Mouse (Mus musculus): Measurements from ENCODE around the gene Fam83b. TPM values are rescaled to one million over a fixed set of nuclear protein-coding genes. Genes with fewer than 3 reads are reported as not detected.

Fam83b gene
- 0.10 TPM in 1 of 2 replicates, not detected in the other for polyA plus RNA-seq (2012; rRNA removed; ENCODE audit: low replicate concordance)

DNA sequence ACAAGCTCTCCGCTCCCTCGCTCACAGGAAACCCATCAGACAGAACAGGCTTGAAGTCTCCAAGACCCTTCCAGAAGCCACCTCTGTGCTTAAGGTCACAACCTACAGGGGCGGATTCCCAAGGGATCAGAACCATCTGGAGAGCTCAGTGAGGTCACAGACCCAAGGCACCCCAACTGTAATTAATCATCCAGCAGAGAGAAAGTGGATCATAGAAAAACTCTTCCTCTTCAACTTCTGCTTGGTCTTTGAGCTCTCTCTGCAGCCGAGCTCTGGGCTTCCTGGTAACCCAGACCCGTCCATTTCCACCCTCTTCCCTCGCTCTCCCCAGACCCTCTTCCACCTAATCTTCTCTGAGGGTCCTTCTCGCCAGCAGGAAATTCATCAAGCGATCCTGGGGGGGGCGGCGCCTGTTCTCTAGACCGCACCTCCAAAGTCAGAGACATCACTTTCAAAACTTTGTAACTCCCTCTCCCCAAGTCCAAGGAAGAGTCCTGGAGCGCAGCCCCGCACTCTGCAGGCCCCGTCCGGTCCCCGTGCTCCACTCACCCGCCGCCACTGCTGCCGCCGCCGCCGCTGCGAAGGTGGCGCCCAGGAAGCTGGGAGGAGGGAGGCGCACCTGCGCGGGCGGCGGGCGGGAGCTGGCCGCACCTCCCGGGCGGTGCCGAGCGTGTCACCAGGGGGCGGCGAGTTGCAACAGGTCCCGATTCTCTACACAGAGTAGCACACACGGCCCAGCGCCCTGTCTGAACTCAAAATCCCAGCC is at the start of gene Fam83b:
Fam83b (minus strand) TSS at position 602 of the 766 bp plus-strand sequence.

Other genes starting within 250 kb of the Fam83b start
- gene Hcrtr2, start 243.3 kb downstream of the Fam83b start, polyA plus RNA-seq (2012; rRNA removed; ENCODE audit: low replicate concordance), result not detected in 2 replicates